Mouse (Mus musculus): ENCODE results near the gene Cdk6.
"Not testable (repeated sequence)": the region's sequence is repeated elsewhere in the genome, so short reads cannot be mapped to it uniquely, and the experiment has no call there.

The Cdk6 gene

GRCm38 (mm10) chr5:3504453-3504852, 163.2 kb downstream of the Cdk6 start:
- no peak for DNase-seq (ENCODE audit: extremely low read depth, low read depth, low spot score)

GRCm38 (mm10) chr5:3505553-3505952, 164.3 kb downstream of the Cdk6 start:
- no peak for DNase-seq (ENCODE audit: extremely low read depth, low read depth, low spot score)

GRCm38 (mm10) chr5:3508480-3509381, 167.4 kb downstream of the Cdk6 start:
- DNase-seq (ENCODE audit: extremely low read depth, low read depth, low spot score): no peak

GRCm38 (mm10) chr5:3509503-3509902, 168.2 kb downstream of the Cdk6 start:
- DNase-seq (ENCODE audit: extremely low read depth, low read depth, low spot score): no peak

- no peak for DNase-seq (ENCODE audit: extremely low read depth, low read depth, low spot score)
Measured at GRCm38 (mm10) chr5:3511097-3511795, 170.0 kb downstream of the Cdk6 start.

GRCm38 (mm10) chr5:3512584-3512983, 171.3 kb downstream of the Cdk6 start:
- DNase-seq (ENCODE audit: extremely low read depth, low read depth, low spot score): no peak

GRCm38 (mm10) chr5:3514901-3515311, 173.6 kb downstream of the Cdk6 start:
- DNase-seq (ENCODE audit: extremely low read depth, low read depth, low spot score): no peak

- no peak for DNase-seq (ENCODE audit: extremely low read depth, low read depth, low spot score)
Measured at GRCm38 (mm10) chr5:3515477-3515876, 174.2 kb downstream of the Cdk6 start.

GRCm38 (mm10) chr5:3516481-3517075, 175.3 kb downstream of the Cdk6 start:
- no peak for DNase-seq (ENCODE audit: extremely low read depth, low read depth, low spot score)

GRCm38 (mm10) chr5:3520493-3521359, 179.4 kb downstream of the Cdk6 start:
- DNase-seq (ENCODE audit: extremely low read depth, low read depth, low spot score): peak; percentile 85

- no peak for DNase-seq (ENCODE audit: extremely low read depth, low read depth, low spot score)
Measured at GRCm38 (mm10) chr5:3521741-3522140, 180.5 kb downstream of the Cdk6 start.

GRCm38 (mm10) chr5:3522826-3523225, 181.5 kb downstream of the Cdk6 start:
- DNase-seq (ENCODE audit: extremely low read depth, low read depth, low spot score): no peak

GRCm38 (mm10) chr5:3527041-3527691, 185.9 kb downstream of the Cdk6 start:
- no peak for DNase-seq (ENCODE audit: extremely low read depth, low read depth, low spot score)

- peak; percentile 96 for DNase-seq (ENCODE audit: extremely low read depth, low read depth, low spot score)
Measured at GRCm38 (mm10) chr5:3529585-3530189, 188.4 kb downstream of the Cdk6 start.

GRCm38 (mm10) chr5:3532048-3532447, 190.8 kb downstream of the Cdk6 start:
- not testable (repeated sequence) for DNase-seq (ENCODE audit: extremely low read depth, low read depth, low spot score)

- DNase-seq (ENCODE audit: extremely low read depth, low read depth, low spot score): no peak
Measured at GRCm38 (mm10) chr5:3536592-3537212, 195.4 kb downstream of the Cdk6 start.

- no peak for DNase-seq (ENCODE audit: extremely low read depth, low read depth, low spot score)
Measured at GRCm38 (mm10) chr5:3538505-3539472, 197.5 kb downstream of the Cdk6 start.

- DNase-seq (ENCODE audit: extremely low read depth, low read depth, low spot score): no peak
Measured at GRCm38 (mm10) chr5:3541871-3542270, 200.6 kb downstream of the Cdk6 start.
